Mouse (Mus musculus): ENCODE measurements around the gene Ttc23. TPM values are rescaled to one million over a fixed set of nuclear protein-coding genes. Genes with fewer than 3 reads are reported as not detected.

Ttc23 gene
- 50.9 and 54.4 TPM in 2 replicates for polyA plus RNA-seq (2016; fragmentation: Nextera tagmentation; extraction: Ambion mirVana)

DNA sequence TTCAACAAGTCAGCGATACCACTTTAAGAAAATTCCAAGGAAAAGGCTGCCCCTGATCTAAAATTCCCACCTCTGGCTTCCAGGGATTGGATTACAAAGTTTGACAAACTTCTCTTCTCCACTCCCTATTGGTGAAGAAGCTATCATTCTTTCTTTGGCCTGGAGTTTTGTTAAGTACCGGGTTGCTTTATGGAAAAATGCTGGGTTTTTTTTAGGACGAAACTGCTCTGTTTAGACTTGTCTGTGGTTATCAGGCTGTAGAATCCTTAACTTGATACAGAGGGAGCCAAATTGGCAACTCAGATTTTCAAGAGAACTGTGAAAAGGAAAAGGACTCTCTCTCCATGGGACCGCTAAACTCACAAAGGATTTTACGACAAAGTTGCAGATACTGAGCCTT, at the start of gene Ttc23:
TSS of gene Ttc23 (plus strand) at position 134 of the 400 bp plus-strand sequence.
- H3K4me3 ChIP-seq: peak within 1 kb of the TSS; percentile 66
- H3K27me3 ChIP-seq: no peaks in the 10 kb centered on the region
- no peaks in the 10 kb centered on the region for H3K36me3 ChIP-seq
- H3K9ac ChIP-seq: peak within 1 kb of the TSS; percentile 77
- peaks cover 38% of the 10 kb centered on the region for H3K4me1 ChIP-seq
- H3K9me3 ChIP-seq: no peaks in the 10 kb centered on the region
- ATAC-seq (ENCODE audit: insufficient number of reproducible peaks, insufficient read depth, low FRiP score, low TSS enrichment): peak; percentile 36; the same call in 1 of the 2 replicates
- peak within 1 kb of the TSS; percentile 87 for H3K27ac ChIP-seq
- WGBS: 1% methylated on average over 5 of the region's 5 CpGs
- H3K4me2 ChIP-seq (replicated peaks): peak within 1 kb of the TSS; percentile 75

DNA sequence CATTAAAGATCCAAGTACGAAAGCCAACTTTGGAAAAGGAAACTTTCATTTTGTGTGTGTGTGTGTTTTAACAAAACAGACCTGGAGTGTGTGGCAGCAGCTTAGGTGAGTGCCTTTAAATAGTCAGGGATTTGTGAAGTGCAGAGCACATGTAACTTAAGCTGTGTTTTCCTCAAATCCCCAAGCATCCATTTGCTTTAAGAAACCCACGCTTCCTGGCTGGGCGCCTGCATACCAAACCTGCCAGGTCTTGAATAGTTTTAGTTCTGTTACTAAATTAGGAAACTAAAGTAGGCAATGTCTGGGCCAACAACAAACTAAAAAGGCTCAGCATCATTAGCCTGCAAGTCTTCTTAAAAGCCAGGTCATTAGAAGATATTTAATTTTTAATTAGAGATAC, 49.2 kb upstream of the Ttc23 start:
- WGBS: 45% methylated on average over 3 of the region's 3 CpGs
- H3K4me3 ChIP-seq: no peak overlapping the region
- no peaks in the 10 kb centered on the region for H3K27me3 ChIP-seq
- no peak overlapping the region for H3K9ac ChIP-seq
- 0 out of 2 replicates have a peak, but pooled peaks cover 9% of the 10 kb centered on the region for H3K4me1 ChIP-seq
- H3K27ac ChIP-seq: 0 out of 2 replicates have a peak overlapping the region, but pooled peaks have one; percentile 41
- H3K4me2 ChIP-seq (replicated peaks): no peak overlapping the region
- no peaks in the 10 kb centered on the region for H3K9me3 ChIP-seq
- no peaks in the 10 kb centered on the region for H3K36me3 ChIP-seq
- ATAC-seq (ENCODE audit: insufficient number of reproducible peaks, insufficient read depth, low FRiP score, low TSS enrichment): no peak

DNA sequence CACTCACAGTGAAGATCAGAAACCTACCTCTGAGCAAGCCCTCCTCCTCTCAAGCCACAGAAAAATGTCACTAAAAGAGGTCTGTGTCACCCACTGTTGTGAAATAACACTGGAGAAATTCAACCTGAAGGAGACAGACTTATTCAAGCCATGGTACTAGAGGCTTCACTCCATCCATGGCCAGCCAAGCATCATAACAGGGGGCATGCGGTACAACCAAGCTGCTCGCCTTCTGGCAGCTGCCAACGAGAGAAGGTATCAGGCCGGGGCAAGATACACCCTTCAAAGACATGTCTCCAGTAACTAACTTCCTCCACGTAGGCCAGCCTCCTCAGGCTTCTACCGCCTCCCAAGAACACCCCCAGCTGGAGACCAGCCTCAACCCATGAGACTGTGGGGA, 42.1 kb upstream of the Ttc23 start:
- Histone ChIP-seq H3K4me2 (replicated peaks) (no peak overlapping the region), H3K27me3 (no peaks in the 10 kb centered on the region), H3K9me3 (no peaks in the 10 kb centered on the region), H3K9ac (no peak overlapping the region), H3K27ac (no peak overlapping the region), H3K4me3 (no peak overlapping the region), H3K4me1 (peaks cover 9% of the 10 kb centered on the region; the same call in 1 of the 2 replicates), H3K36me3 (no peaks in the 10 kb centered on the region)
- ATAC-seq (ENCODE audit: insufficient number of reproducible peaks, insufficient read depth, low FRiP score, low TSS enrichment): no peak
- 80% methylated on average over 6 of the region's 6 CpGs for WGBS

DNA sequence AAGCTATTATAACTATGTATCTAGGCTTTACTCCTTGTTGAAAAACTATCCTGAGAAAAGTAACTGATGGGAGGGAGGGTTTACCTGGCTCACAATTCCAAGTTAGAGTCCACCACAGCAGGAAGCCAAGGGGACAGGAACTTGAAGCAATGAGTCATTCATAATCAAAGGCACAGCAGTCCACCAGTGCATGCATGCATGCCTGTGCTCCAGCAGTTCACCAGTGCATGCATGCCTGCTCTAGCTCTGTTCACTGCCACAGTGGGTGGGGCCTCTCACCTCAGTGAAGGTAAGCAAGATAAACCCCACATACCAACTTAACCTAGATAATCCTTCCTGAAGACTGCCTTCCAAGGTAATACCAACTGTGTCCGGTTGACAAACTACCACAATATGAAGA, 41.0 kb upstream of the Ttc23 start:
- no peak overlapping the region for H3K9ac ChIP-seq
- 78% methylated on average over 1 of the region's 1 CpGs for WGBS
- no peaks in the 10 kb centered on the region for H3K27me3 ChIP-seq
- H3K27ac ChIP-seq: no peak overlapping the region
- H3K36me3 ChIP-seq: no peaks in the 10 kb centered on the region
- H3K4me3 ChIP-seq: no peak overlapping the region
- H3K4me1 ChIP-seq: peaks cover 9% of the 10 kb centered on the region; the same call in 1 of the 2 replicates
- ATAC-seq (ENCODE audit: insufficient number of reproducible peaks, insufficient read depth, low FRiP score, low TSS enrichment): no peak
- H3K9me3 ChIP-seq: no peaks in the 10 kb centered on the region
- H3K4me2 ChIP-seq (replicated peaks): no peak overlapping the region

DNA sequence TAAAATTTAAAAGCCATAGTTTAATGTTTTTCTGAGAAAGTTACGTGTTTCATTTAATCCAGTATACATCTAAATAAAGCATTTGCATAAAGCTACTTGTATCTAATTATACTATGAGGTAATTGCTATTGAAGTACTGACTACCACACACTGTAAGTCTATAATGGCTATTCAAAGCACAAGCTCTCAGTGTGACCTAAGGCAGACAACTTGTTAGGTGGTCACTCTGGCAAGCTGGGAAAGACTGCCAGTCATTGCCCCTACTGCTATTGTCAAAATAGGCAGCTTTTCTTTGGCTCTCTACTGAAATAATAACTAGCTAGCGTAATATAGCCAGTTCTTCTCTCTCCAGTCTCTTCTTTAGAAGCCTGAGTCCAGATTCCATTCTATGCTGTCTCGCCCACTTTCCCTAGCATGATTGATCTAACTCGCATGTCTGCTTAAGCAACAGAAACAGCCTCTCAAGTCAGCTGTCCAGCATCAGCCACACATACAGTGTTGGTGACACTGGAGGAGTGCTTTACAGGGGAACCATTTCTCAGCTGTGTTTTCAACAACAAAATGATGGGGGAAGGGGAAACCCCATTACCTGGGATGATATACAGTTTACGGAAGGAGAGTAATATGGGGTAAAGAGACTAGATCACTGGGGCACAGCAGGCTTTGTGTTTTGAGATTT, 39.4 kb upstream of the Ttc23 start:
- Histone ChIP-seq H3K4me1 (peaks cover 9% of the 10 kb centered on the region; the same call in 1 of the 2 replicates), H3K4me3 (no peak overlapping the region), H3K36me3 (no peaks in the 10 kb centered on the region), H3K27ac (no peak overlapping the region), H3K9ac (no peak overlapping the region), H3K27me3 (no peaks in the 10 kb centered on the region), H3K9me3 (no peaks in the 10 kb centered on the region), H3K4me2 (replicated peaks) (no peak overlapping the region)
- WGBS: 71% methylated on average over 5 of the region's 5 CpGs
- no peak for ATAC-seq (ENCODE audit: insufficient number of reproducible peaks, insufficient read depth, low FRiP score, low TSS enrichment)

DNA sequence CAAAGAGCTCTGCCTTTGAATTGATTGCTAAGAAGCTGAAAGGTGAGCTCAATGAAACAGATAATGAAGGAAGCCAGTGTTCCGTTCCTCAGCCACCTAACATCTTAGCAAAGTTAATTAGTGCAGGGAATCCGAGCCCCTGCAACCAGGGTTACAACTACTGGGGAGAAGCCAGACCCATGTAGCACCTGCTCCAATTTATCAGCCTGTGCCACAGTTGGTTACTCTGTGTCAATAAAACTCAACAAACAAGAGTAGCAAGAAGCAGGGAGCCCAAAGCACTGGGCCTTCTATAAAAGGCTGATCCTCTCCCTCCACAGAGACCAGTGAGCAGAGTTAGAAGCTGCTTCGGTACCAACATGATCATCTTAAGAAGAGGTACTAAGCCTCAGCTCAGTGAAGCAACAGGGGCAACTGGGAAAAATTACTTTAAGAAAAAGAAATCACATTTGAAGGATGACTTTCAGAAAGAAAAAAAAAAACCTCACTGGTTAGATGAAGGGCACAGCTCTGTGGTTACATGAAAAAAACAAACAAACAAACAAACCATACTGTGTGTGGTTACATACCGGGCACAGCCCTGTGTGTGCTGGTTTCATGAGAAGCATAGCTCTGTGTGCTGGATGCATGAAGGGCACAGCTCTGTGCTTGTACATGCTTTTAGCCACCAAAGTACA, 38.7 kb upstream of the Ttc23 start:
- H3K27me3 ChIP-seq: no peaks in the 10 kb centered on the region
- no peaks in the 10 kb centered on the region for H3K9me3 ChIP-seq
- 44% methylated on average over 4 of the region's 4 CpGs for WGBS
- H3K27ac ChIP-seq: peak overlapping the region; percentile 55; the same call in 1 of the 2 replicates
- H3K9ac ChIP-seq: no peak overlapping the region
- no peak overlapping the region for H3K4me2 ChIP-seq (replicated peaks)
- H3K36me3 ChIP-seq: no peaks in the 10 kb centered on the region
- H3K4me3 ChIP-seq: no peak overlapping the region
- no peak for ATAC-seq (ENCODE audit: insufficient number of reproducible peaks, insufficient read depth, low FRiP score, low TSS enrichment)
- H3K4me1 ChIP-seq: peaks cover 9% of the 10 kb centered on the region; the same call in 1 of the 2 replicates

DNA sequence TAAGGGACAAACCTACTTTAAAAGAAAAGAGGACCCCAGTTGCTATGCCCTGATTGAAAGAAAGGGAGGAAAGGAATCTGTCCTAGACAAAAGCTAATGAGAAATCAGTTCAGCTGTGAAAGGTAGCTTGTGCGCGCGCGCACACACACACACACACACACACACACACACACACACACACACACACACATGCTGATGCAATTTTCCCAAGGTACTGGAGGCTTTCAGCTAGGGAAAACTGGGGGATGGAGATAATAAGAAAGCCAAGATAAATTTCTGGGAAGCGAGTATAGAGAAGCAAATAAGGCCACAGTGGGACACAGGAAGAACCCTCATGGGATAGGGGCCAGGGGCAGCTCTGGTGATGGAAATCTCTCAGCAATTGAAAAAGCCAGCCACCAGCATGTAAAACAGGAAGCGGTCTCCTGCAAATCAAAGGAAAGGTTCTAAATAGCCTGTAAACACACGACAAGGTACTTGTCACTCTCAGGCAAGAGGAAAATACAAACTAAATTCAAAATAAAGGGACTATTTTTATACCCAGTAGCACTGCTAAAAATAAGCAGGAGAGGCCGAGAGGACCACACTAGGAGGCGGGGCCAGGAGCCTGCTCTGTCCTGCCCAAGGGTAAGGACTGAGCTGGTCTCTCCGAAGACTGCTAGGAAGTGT, 33.3 kb upstream of the Ttc23 start:
- WGBS: 54% methylated on average over 10 of the region's 10 CpGs

DNA sequence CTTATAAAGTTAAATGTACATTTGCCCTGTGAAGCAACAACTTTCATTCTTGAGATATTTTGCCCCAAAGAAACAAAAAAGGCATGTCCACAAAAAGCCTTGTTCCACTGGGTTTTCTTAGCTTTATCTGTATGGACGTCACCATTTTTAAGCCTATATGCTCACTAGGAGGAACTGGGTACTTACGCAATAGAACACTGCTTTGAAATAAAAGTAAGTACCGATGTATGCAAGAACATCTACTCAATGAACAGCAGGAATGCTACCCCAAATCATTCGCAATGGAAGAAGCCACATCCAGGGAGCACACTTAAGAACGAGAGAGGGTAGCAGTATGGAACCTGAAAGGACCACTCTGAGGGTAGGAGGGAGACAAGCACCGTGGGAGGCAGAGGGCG, 32.7 kb upstream of the Ttc23 start:
- H3K27ac ChIP-seq: no peak overlapping the region
- peaks cover 6% of the 10 kb centered on the region; the same call in 1 of the 2 replicates for H3K4me1 ChIP-seq
- no peak overlapping the region for H3K4me3 ChIP-seq
- no peak overlapping the region for H3K9ac ChIP-seq
- no peaks in the 10 kb centered on the region for H3K36me3 ChIP-seq
- no peak overlapping the region for H3K4me2 ChIP-seq (replicated peaks)
- no peaks in the 10 kb centered on the region for H3K9me3 ChIP-seq
- no peak for ATAC-seq (ENCODE audit: insufficient number of reproducible peaks, insufficient read depth, low FRiP score, low TSS enrichment)
- 80% methylated on average over 7 of the region's 7 CpGs for WGBS
- H3K27me3 ChIP-seq: no peaks in the 10 kb centered on the region

More for the DNA sequence above, 33.3 kb upstream of the Ttc23 start:
- Histone ChIP-seq H3K27me3 (no peaks in the 10 kb centered on the region), H3K4me1 (peaks cover 6% of the 10 kb centered on the region; the same call in 1 of the 2 replicates), H3K27ac (no peak overlapping the region), H3K9ac (no peak overlapping the region), H3K4me3 (no peak overlapping the region), H3K4me2 (replicated peaks) (no peak overlapping the region), H3K9me3 (no peaks in the 10 kb centered on the region), H3K36me3 (no peaks in the 10 kb centered on the region)
- ATAC-seq (ENCODE audit: insufficient number of reproducible peaks, insufficient read depth, low FRiP score, low TSS enrichment): no peak

DNA sequence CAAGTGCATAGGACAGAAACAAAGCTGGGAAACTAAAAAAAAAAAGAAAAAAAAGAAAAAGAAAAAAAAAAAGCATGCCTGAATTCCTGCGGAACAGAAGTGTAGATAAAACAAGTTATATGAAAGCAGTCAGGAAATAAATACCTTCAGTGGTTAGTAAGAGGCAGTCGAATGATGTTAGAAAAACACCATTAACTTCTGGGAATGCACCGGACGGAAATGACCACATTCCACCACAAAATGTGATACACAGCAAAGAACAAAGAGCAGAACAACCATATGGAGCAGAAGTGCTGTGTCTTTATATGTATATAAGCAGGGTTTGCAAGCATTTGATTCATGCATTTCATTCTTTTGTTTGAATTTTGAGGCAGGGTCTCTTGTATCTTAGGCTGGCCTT, 30.3 kb upstream of the Ttc23 start:
- no peak overlapping the region for H3K27ac ChIP-seq
- H3K9me3 ChIP-seq: no peaks in the 10 kb centered on the region
- peaks cover 6% of the 10 kb centered on the region; the same call in 1 of the 2 replicates for H3K4me1 ChIP-seq
- 66% methylated on average over 4 of the region's 4 CpGs for WGBS
- H3K27me3 ChIP-seq: no peaks in the 10 kb centered on the region
- H3K9ac ChIP-seq: no peak overlapping the region
- H3K4me3 ChIP-seq: no peak overlapping the region
- no peak for ATAC-seq (ENCODE audit: insufficient number of reproducible peaks, insufficient read depth, low FRiP score, low TSS enrichment)
- no peak overlapping the region for H3K4me2 ChIP-seq (replicated peaks)
- no peaks in the 10 kb centered on the region for H3K36me3 ChIP-seq

DNA sequence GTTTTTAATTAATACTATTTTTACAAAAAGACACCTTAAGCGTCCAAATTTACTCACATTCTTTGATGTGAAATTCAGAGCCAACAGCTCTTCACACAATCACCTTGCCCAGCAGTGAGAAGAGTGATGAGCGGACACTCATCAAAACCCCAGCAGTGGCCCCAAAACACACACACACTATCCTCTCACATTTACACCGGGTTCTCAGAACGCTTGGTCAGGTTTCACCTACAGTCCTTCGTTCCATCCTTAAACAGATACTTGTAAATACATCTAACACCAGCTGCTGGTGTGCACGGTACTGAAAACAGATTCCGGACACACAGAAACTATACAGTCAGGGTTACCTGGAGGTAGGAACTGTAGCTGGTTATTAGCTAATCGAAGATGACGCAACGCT, 29.6 kb upstream of the Ttc23 start:
- Histone ChIP-seq H3K4me3 (no peak overlapping the region), H3K4me2 (replicated peaks) (no peak overlapping the region), H3K27me3 (no peaks in the 10 kb centered on the region), H3K36me3 (no peaks in the 10 kb centered on the region), H3K9me3 (no peaks in the 10 kb centered on the region), H3K9ac (no peak overlapping the region), H3K4me1 (peaks cover 6% of the 10 kb centered on the region; the same call in 1 of the 2 replicates), H3K27ac (0 out of 2 replicates have a peak overlapping the region, but pooled peaks have one; percentile 14)
- no peak for ATAC-seq (ENCODE audit: insufficient number of reproducible peaks, insufficient read depth, low FRiP score, low TSS enrichment)
- WGBS: 91% methylated on average over 10 of the region's 10 CpGs

DNA sequence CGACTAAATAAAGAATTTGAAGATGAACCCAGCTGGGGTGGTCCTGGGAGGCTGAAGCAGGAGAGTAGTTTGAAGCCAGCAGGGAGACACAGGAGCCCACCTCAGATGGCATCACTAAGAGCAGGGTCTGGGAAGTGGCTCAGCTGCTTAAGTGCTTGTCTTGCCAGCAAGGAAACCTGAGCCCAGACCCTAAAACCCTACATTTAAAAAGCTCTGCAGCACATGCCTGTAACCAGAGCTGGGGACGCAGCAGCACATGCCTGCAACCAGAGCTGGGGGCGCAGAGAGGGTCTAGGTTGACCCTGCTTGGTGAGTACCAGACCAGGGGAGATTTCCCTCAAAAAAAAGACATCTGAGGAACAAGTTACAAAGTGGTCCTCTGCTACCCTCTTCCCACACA, 28.9 kb upstream of the Ttc23 start:
- WGBS: 45% methylated on average over 3 of the region's 3 CpGs
- H3K9ac ChIP-seq: no peak overlapping the region
- H3K27me3 ChIP-seq: no peaks in the 10 kb centered on the region
- no peak overlapping the region for H3K4me2 ChIP-seq (replicated peaks)
- H3K4me1 ChIP-seq: peaks cover 6% of the 10 kb centered on the region; the same call in 1 of the 2 replicates
- no peaks in the 10 kb centered on the region for H3K36me3 ChIP-seq
- H3K9me3 ChIP-seq: no peaks in the 10 kb centered on the region
- H3K4me3 ChIP-seq: no peak overlapping the region
- 0 out of 2 replicates have a peak overlapping the region, but pooled peaks have one; percentile 14 for H3K27ac ChIP-seq
- ATAC-seq (ENCODE audit: insufficient number of reproducible peaks, insufficient read depth, low FRiP score, low TSS enrichment): 0 out of 2 replicates have a peak, but pooled peaks have one; percentile 41
